Mouse (Mus musculus) forebrain, embryonic 12.5 days (tissue): ENCODE measurements around the gene Haao. TPM values are rescaled to one million over a fixed set of nuclear protein-coding genes. Genes with fewer than 3 reads are reported as not detected.
A peak's percentile ranks its signal among the peaks of the same experiment; 100 is the strongest.

ENCODE experiments used
- ATAC-seq: fragments of 200-750 bp; cut with Nextera tagmentation; 2 replicates; pipeline ENCODE4 v1.8.0; 2017; ENCODE audit warnings: moderate TSS enrichment; ENCODE audit not compliant: low FRiP score
- H3K27ac ChIP-seq: fragments of 300-500 bp; sonication (generic); 2 replicates; pipeline ENCODE4 v1.5.1; 2016; ENCODE audit warnings: mild to moderate bottlenecking
- H3K27me3 ChIP-seq: fragments of 300-500 bp; sonication (generic); 2 replicates; pipeline ENCODE4 v1.6.1; 2016; ENCODE audit warnings: mild to moderate bottlenecking
- H3K36me3 ChIP-seq: fragments of 300-500 bp; sonication (generic); replicated peaks from 2 replicates; pipeline ENCODE4 v1.6.1; 2016; ENCODE audit warnings: mild to moderate bottlenecking
- H3K4me1 ChIP-seq: fragments of 300-500 bp; sonication (generic); 2 replicates; pipeline ENCODE4 v1.6.1; 2016
- H3K4me2 ChIP-seq: fragments of 300-500 bp; sonication (generic); 2 replicates; pipeline ENCODE4 v1.6.1; 2016; ENCODE audit warnings: mild to moderate bottlenecking, moderate library complexity
- H3K4me3 ChIP-seq: fragments of 300-500 bp; sonication (generic); replicated peaks from 2 replicates; pipeline ENCODE4 v1.5.1; 2016; ENCODE audit warnings: mild to moderate bottlenecking
- H3K9ac ChIP-seq: fragments of 300-500 bp; sonication (generic); 2 replicates; pipeline ENCODE4 v1.6.1; 2016; ENCODE audit warnings: mild to moderate bottlenecking
- H3K9me3 ChIP-seq: fragments of 300-500 bp; sonication (generic); 2 replicates; pipeline ENCODE4 v1.6.1; 2016
- WGBS: fragments of 180-500 bp; shearing (Covaris S2); methylation state at CpG from one replicate; pipeline ENCODE4 v1.1.7; 2016; 5-methylcytosine and 5-hydroxymethylcytosine counted together
- polyA plus RNA-seq: library from polyadenylated mRNA; unstranded; fragments of >200 nt; fragmentation: Nextera tagmentation; extraction: Ambion mirVana; gene quantifications from 2 replicates; pipeline ENCODE4 v1.2.1, GENCODE M21; 2016

Gene Haao
- polyA plus RNA-seq = not detected in 2 replicates

- Histone ChIP-seq H3K27me3 (peaks cover 4% of the 10 kb centered on the region; the same call in 1 of the 2 replicates), H3K4me2 (no peak within 1 kb of the TSS), H3K9ac (no peak within 1 kb of the TSS), H3K9me3 (no peaks in the 10 kb centered on the region), H3K36me3 (no peaks in the 10 kb centered on the region), H3K27ac (peak within 1 kb of the TSS; percentile 36; the same call in 1 of the 2 replicates), H3K4me1 (peaks cover 22% of the 10 kb centered on the region), H3K4me3 (no peak within 1 kb of the TSS)
- 86% methylated on average over 3 of the region's 3 CpGs for WGBS
- no peak for ATAC-seq
Observed at GRCm38 (mm10) chr17:83847815-83848214, at the start of gene Haao. Gene Haao (minus strand): TSS chr17:83847963.

GRCm38 (mm10) chr17:83897361-83897799, 49.6 kb upstream of the Haao start:
- WGBS = 75% methylated on average over 8 of the region's 8 CpGs
- H3K27me3 ChIP-seq = no peaks in the 10 kb centered on the region; the same call in 1 of the 2 replicates

GRCm38 (mm10) chr17:83896723-83897122, 49.0 kb upstream of the Haao start:
- WGBS = 29% methylated on average over 10 of the region's 10 CpGs
- no peak overlapping the region for H3K27ac ChIP-seq
- peak; percentile 67; the same call in 1 of the 2 replicates for ATAC-seq

More at GRCm38 (mm10) chr17:83897361-83897799, 49.6 kb upstream of the Haao start:
- Histone ChIP-seq H3K4me1 (no peaks in the 10 kb centered on the region), H3K4me3 (no peak overlapping the region), H3K36me3 (no peaks in the 10 kb centered on the region), H3K9me3 (no peaks in the 10 kb centered on the region), H3K9ac (no peak overlapping the region), H3K4me2 (no peak overlapping the region), H3K27ac (no peak overlapping the region)
- ATAC-seq = no peak

GRCm38 (mm10) chr17:83895321-83895770, 47.6 kb upstream of the Haao start:
- ATAC-seq = no peak
- WGBS = 74% methylated on average over 8 of the region's 8 CpGs
- H3K27me3 ChIP-seq = no peaks in the 10 kb centered on the region
- H3K4me1 ChIP-seq = no peaks in the 10 kb centered on the region
- no peak overlapping the region for H3K4me2 ChIP-seq
- H3K9ac ChIP-seq = no peak overlapping the region
- no peak overlapping the region for H3K4me3 ChIP-seq
- H3K36me3 ChIP-seq = no peaks in the 10 kb centered on the region
- H3K27ac ChIP-seq = no peak overlapping the region; the same call in 1 of the 2 replicates
- no peaks in the 10 kb centered on the region for H3K9me3 ChIP-seq

More at GRCm38 (mm10) chr17:83896723-83897122, 49.0 kb upstream of the Haao start:
- Histone ChIP-seq H3K4me3 (no peak overlapping the region), H3K4me1 (no peaks in the 10 kb centered on the region), H3K36me3 (no peaks in the 10 kb centered on the region), H3K9ac (no peak overlapping the region), H3K9me3 (no peaks in the 10 kb centered on the region), H3K4me2 (no peak overlapping the region), H3K27me3 (no peaks in the 10 kb centered on the region; the same call in 1 of the 2 replicates)

- no peak for ATAC-seq
- H3K36me3 ChIP-seq = no peaks in the 10 kb centered on the region
- H3K27me3 ChIP-seq = no peaks in the 10 kb centered on the region
- 90% methylated on average over 4 of the region's 4 CpGs for WGBS
- H3K9me3 ChIP-seq = no peaks in the 10 kb centered on the region
- no peak overlapping the region for H3K27ac ChIP-seq
- no peak overlapping the region for H3K4me3 ChIP-seq
- H3K4me2 ChIP-seq = no peak overlapping the region
- 0 out of 2 replicates have a peak, but pooled peaks cover 9% of the 10 kb centered on the region for H3K4me1 ChIP-seq
- no peak overlapping the region for H3K9ac ChIP-seq
Observed at GRCm38 (mm10) chr17:83893134-83893533, 45.4 kb upstream of the Haao start.

- H3K27me3 ChIP-seq = no peaks in the 10 kb centered on the region
- no peak overlapping the region for H3K9ac ChIP-seq
- no peak overlapping the region for H3K4me2 ChIP-seq
- no peak for ATAC-seq
- H3K4me1 ChIP-seq = 0 out of 2 replicates have a peak, but pooled peaks cover 9% of the 10 kb centered on the region
- H3K27ac ChIP-seq = no peak overlapping the region
- 73% methylated on average over 9 of the region's 9 CpGs for WGBS
- no peaks in the 10 kb centered on the region for H3K36me3 ChIP-seq
- H3K4me3 ChIP-seq = no peak overlapping the region
- no peaks in the 10 kb centered on the region for H3K9me3 ChIP-seq
Observed at GRCm38 (mm10) chr17:83891864-83892263, 44.1 kb upstream of the Haao start.

- H3K9ac ChIP-seq = no peak overlapping the region
- H3K4me1 ChIP-seq = 0 out of 2 replicates have a peak, but pooled peaks cover 9% of the 10 kb centered on the region
- no peak for ATAC-seq
- no peak overlapping the region for H3K4me2 ChIP-seq
- no peaks in the 10 kb centered on the region for H3K9me3 ChIP-seq
- no peak overlapping the region for H3K4me3 ChIP-seq
- H3K27me3 ChIP-seq = no peaks in the 10 kb centered on the region
- peak overlapping the region; percentile 43; the same call in 1 of the 2 replicates for H3K27ac ChIP-seq
- 85% methylated on average over 5 of the region's 5 CpGs for WGBS
- no peaks in the 10 kb centered on the region for H3K36me3 ChIP-seq
Observed at GRCm38 (mm10) chr17:83890373-83890696, 42.6 kb upstream of the Haao start.

GRCm38 (mm10) chr17:83889691-83890372, 42.1 kb upstream of the Haao start:
- no peak overlapping the region for H3K4me3 ChIP-seq
- no peak overlapping the region for H3K9ac ChIP-seq
- H3K4me2 ChIP-seq = no peak overlapping the region
- H3K36me3 ChIP-seq = no peaks in the 10 kb centered on the region
- 0 out of 2 replicates have a peak, but pooled peaks cover 9% of the 10 kb centered on the region for H3K4me1 ChIP-seq
- 68% methylated on average over 13 of the region's 13 CpGs for WGBS
- H3K27me3 ChIP-seq = no peaks in the 10 kb centered on the region
- no peak for ATAC-seq
- peak overlapping the region; percentile 43; the same call in 1 of the 2 replicates for H3K27ac ChIP-seq
- no peaks in the 10 kb centered on the region for H3K9me3 ChIP-seq

- Histone ChIP-seq H3K27me3 (no peaks in the 10 kb centered on the region), H3K4me3 (no peak overlapping the region), H3K9me3 (no peaks in the 10 kb centered on the region), H3K4me2 (no peak overlapping the region), H3K9ac (no peak overlapping the region), H3K4me1 (0 out of 2 replicates have a peak, but pooled peaks cover 9% of the 10 kb centered on the region), H3K27ac (no peak overlapping the region), H3K36me3 (no peaks in the 10 kb centered on the region)
- WGBS = 91% methylated on average over 5 of the region's 5 CpGs
- ATAC-seq = no peak
Observed at GRCm38 (mm10) chr17:83889329-83889690, 41.5 kb upstream of the Haao start.

GRCm38 (mm10) chr17:83887241-83887640, 39.5 kb upstream of the Haao start:
- Histone ChIP-seq H3K36me3 (no peaks in the 10 kb centered on the region), H3K9ac (no peak overlapping the region), H3K4me2 (no peak overlapping the region), H3K4me3 (no peak overlapping the region), H3K9me3 (no peaks in the 10 kb centered on the region), H3K4me1 (0 out of 2 replicates have a peak, but pooled peaks cover 9% of the 10 kb centered on the region), H3K27me3 (no peaks in the 10 kb centered on the region), H3K27ac (no peak overlapping the region)
- ATAC-seq = no peak
- WGBS = 91% methylated on average over 5 of the region's 5 CpGs

GRCm38 (mm10) chr17:83886395-83886794, 38.6 kb upstream of the Haao start:
- no peak for ATAC-seq
- Histone ChIP-seq H3K27ac (no peak overlapping the region), H3K27me3 (no peaks in the 10 kb centered on the region), H3K36me3 (no peaks in the 10 kb centered on the region), H3K4me1 (0 out of 2 replicates have a peak, but pooled peaks cover 9% of the 10 kb centered on the region), H3K4me2 (no peak overlapping the region), H3K9ac (no peak overlapping the region), H3K9me3 (no peaks in the 10 kb centered on the region), H3K4me3 (no peak overlapping the region)
- WGBS = 85% methylated on average over 3 of the region's 3 CpGs

- Histone ChIP-seq H3K27ac (no peak overlapping the region), H3K4me1 (0 out of 2 replicates have a peak, but pooled peaks cover 9% of the 10 kb centered on the region), H3K4me3 (no peak overlapping the region), H3K27me3 (no peaks in the 10 kb centered on the region), H3K36me3 (no peaks in the 10 kb centered on the region), H3K9me3 (no peaks in the 10 kb centered on the region), H3K9ac (no peak overlapping the region), H3K4me2 (no peak overlapping the region)
- WGBS = 90% methylated on average over 5 of the region's 5 CpGs
- ATAC-seq = no peak
Observed at GRCm38 (mm10) chr17:83885750-83886149, 38.0 kb upstream of the Haao start.
